Mouse (Mus musculus) naive thymus-derived CD4-positive, alpha-beta T cell, adult 2 months (primary cell): Measurements from ENCODE around the gene Kif19a.

Experiments used
- DNase-seq: peaks from one replicate; pipeline ENCODE4 v3.0.0-alpha.2; 2011; ENCODE audit warnings: low read depth

Kif19a gene

GRCm38 (mm10) chr11:114764820-114765818, at the start of gene Kif19a:
Gene Kif19a (plus strand): TSS chr11:114765388.
- DNase-seq: peak; percentile 14

DNA sequence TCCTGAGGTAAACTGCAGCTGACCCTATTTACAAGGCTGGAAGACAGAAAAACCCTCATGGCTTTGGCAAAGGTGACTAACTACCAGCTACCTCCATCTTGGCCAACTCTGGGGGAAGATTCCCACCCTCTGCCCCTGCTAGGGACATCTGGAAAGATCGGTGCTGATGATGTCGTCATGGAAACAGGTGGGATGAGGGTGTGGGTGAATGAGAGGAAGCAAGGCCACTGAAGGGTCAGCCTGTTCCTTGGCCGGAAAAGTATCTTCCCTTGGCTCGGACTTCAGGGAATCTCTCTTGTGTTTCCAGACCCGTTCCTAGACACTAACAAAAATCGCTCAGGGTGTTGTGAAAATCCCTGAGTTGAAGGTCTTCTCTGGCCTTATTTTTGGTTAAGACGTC, 49.7 kb upstream of the Kif19a start:
- no peak for DNase-seq

- DNase-seq: no peak
Observed at GRCm38 (mm10) chr11:114720535-114720934, 44.7 kb upstream of the Kif19a start.

DNA sequence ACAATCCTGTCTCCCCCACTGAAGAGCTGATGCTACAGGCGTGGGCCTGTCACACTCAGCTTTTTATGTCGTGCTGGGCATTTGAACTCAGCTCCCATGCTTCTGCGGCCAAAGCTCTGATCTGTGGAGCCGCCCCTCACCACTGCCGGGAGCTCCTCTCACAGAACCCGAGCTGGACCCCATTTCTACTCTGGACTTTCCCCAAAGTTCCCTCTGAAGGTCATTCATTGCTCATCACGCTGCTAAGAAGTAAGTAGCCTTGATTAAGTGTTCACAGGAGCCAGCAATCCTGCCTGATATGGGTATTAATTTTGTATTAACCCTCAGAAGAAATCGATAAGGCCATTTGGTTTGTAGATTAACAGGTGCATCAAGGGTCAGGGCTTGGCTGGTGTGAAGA, 42.8 kb upstream of the Kif19a start:
- DNase-seq: no peak

GRCm38 (mm10) chr11:114723030-114723429, 42.2 kb upstream of the Kif19a start:
- no peak for DNase-seq

- DNase-seq: no peak
Observed at GRCm38 (mm10) chr11:114724787-114725590, 40.2 kb upstream of the Kif19a start.

- DNase-seq: no peak
Observed at GRCm38 (mm10) chr11:114726965-114727825, 38.0 kb upstream of the Kif19a start, which contains the start of gene Dnaic2. Gene Dnaic2 (plus strand): TSS chr11:114727408.

GRCm38 (mm10) chr11:114727826-114728186, 37.4 kb upstream of the Kif19a start:
- DNase-seq: no peak

DNA sequence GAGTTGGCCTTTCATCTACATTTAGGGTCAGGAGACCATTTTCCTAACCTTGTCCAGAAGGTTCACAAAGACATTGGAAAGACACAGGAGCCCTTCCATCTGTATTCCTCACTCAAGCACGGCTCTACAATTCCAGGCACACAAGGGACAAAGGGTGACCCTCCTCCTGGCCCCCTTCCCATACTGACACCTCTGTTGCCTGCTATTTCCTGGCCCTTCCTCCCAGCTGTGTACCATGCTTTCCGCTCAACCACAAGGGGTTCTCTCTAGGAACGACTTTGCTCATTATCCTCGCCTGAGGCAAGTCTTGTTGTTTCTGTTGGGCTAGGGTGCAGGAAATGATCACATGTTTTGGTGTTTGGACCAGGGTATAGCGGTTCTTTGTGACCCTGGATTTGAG, 36.9 kb upstream of the Kif19a start:
- DNase-seq: no peak

GRCm38 (mm10) chr11:114729832-114730363, 35.3 kb upstream of the Kif19a start:
- DNase-seq: no peak

- no peak for DNase-seq
Observed at GRCm38 (mm10) chr11:114731711-114732110, 33.5 kb upstream of the Kif19a start.

DNA sequence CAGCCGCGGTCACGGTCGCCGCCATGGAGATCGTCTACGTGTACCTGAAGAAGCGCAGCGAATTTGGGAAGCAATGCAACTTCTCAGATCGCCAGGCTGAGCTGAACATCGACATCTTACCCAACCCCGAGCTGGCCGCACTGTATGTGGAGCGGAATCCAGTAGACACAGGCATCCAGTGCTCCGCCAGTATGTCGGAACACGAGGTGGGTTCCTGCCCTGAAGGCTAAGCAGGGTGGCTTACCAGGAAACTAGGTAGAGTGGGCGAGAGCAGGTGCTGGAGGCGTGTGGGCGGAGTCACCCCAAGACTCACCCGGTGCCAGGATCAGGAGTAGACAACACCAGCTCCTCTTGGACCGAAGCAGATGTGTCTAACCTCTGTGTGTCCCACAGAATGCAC, 32.3 kb upstream of the Kif19a start:
- DNase-seq: no peak

- no peak for DNase-seq
Observed at GRCm38 (mm10) chr11:114736111-114736510, 29.1 kb upstream of the Kif19a start.

DNA sequence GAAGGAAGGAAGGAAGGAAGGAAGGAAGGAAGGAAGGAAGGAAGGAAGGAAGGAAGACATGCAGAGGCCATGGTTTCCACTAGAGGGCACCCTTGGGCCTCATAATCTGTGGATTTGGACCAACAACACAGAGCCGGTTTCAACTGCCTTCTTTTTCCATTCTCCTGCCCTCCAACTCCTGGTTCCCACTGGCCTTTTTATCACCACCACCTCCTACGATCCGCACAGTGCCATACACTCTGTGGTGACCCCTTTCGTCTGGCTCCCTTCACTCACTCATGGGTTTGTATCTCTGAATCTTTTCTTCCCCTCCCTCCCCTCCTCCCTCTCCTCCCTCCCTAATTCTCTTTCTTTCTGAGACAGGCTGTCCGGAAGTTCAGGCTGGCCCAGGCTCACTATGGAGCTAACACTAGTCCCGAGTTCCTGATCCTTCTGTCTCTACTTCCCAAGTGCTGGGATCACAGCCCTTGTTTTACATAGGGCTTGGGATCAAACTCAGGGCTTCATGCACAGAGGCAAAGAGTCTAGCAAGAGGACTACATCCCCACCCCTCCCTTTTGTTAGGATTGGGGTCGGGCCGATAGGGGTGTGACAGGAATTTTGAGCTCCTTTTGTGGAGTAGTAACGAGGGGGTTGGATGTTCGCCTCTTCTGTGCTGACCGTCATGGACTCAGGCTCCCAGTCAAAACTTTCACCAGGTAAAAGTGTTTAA, 28.1 kb upstream of the Kif19a start:
- DNase-seq: peak; percentile 41

DNA sequence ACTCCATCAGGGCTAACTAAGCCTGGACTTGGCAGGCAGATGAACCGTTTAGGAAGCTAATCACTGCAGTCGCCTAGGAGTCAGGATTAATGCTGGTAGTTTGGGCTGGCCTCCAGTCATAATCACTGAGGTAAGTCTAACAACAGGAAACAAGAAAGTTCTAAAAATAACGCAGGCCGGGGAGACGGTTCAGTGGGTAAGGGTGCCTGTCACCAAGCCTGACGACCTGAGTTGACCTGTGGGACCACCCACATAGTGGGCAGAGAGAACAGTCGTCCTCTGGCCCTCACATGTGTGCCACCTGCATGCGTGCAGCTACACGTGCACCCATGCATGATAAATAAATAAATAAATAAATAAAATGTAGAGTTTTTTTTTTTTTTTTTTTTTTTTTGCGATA, 24.6 kb upstream of the Kif19a start:
- DNase-seq: no peak

- no peak for DNase-seq
Observed at GRCm38 (mm10) chr11:114741451-114741850, 23.7 kb upstream of the Kif19a start.

GRCm38 (mm10) chr11:114745134-114745533, 20.1 kb upstream of the Kif19a start:
- peak; percentile 88 for DNase-seq

- DNase-seq: no peak
Observed at GRCm38 (mm10) chr11:114747564-114748138, 17.5 kb upstream of the Kif19a start.

- DNase-seq: no peak
Observed at GRCm38 (mm10) chr11:114769911-114770310, 4.7 kb downstream of the Kif19a start.

GRCm38 (mm10) chr11:114771896-114772295, 6.7 kb downstream of the Kif19a start:
- no peak for DNase-seq

- DNase-seq: no peak
Observed at GRCm38 (mm10) chr11:114780076-114780475, 14.9 kb downstream of the Kif19a start.
